Mouse (Mus musculus): Measurements from ENCODE around the gene Frat1. TPM values are rescaled to one million over a fixed set of nuclear protein-coding genes. Genes with fewer than 3 reads are reported as not detected.
"Not testable (repeated sequence)": the region's sequence is repeated elsewhere in the genome, so short reads cannot be mapped to it uniquely, and the experiment has no call there.

Frat1 gene
- polyA plus RNA-seq, 1 experiment from 2014 or later: 12.2 TPM

GRCm38 (mm10) chr19:41847091-41847581 lies 17.4 kb downstream of the Frat1 start:
- no peaks in the 10 kb centered on the region for H3K9me3 ChIP-seq (ENCODE audit: control insufficient read depth, low read length)
- no peaks in the 10 kb centered on the region for H3K27me3 ChIP-seq (replicated peaks; ENCODE audit: control insufficient read depth, insufficient read depth, low read length)
- peak overlapping the region; percentile 93 for H3K4me2 ChIP-seq (ENCODE audit: low read depth, low read length)
- peak; percentile 12 for ATAC-seq
- H3K4me3 ChIP-seq (ENCODE audit: low read length): peak overlapping the region; percentile 89
- H3K36me3 ChIP-seq (ENCODE audit: control insufficient read depth, insufficient read depth, low read length): no peaks in the 10 kb centered on the region
- peak overlapping the region; percentile 82 for H3K9ac ChIP-seq (ENCODE audit: low read depth, low read length)
- H3K27ac ChIP-seq (ENCODE audit: low read length): peak overlapping the region; percentile 94
- peaks cover 7% of the 10 kb centered on the region; the same call in 1 of the 2 replicates for H3K4me1 ChIP-seq (ENCODE audit: control insufficient read depth, insufficient read depth, low read length)
- 0% methylated on average over 54 of the region's 64 CpGs for WGBS

GRCm38 (mm10) chr19:41847614-41847991 lies 17.8 kb downstream of the Frat1 start:
- not testable (repeated sequence) for H3K27me3 ChIP-seq (replicated peaks; ENCODE audit: control insufficient read depth, insufficient read depth, low read length); H3K9me3 ChIP-seq (ENCODE audit: control insufficient read depth, low read length); H3K36me3 ChIP-seq (ENCODE audit: control insufficient read depth, insufficient read depth, low read length); H3K4me1 ChIP-seq (ENCODE audit: control insufficient read depth, insufficient read depth, low read length)
- H3K4me3 ChIP-seq (ENCODE audit: low read length): peak overlapping the region; percentile 89
- peak; percentile 53 for ATAC-seq
- peak overlapping the region; percentile 93 for H3K4me2 ChIP-seq (ENCODE audit: low read depth, low read length)
- WGBS: under 1% methylated on average over 48 of the region's 53 CpGs
- H3K9ac ChIP-seq (ENCODE audit: low read depth, low read length): peak overlapping the region; percentile 82
- H3K27ac ChIP-seq (ENCODE audit: low read length): peak overlapping the region; percentile 94

- under 1% methylated on average over 72 of the region's 72 CpGs for WGBS
- ATAC-seq: peak; percentile 96
Measured at GRCm38 (mm10) chr19:41847992-41848851, 18.5 kb downstream of the Frat1 start, which contains the start of gene Frat2. Gene Frat2, minus strand, starts transcription at chr19:41848132.

GRCm38 (mm10) chr19:41850021-41850718 lies 20.4 kb downstream of the Frat1 start:
- Histone ChIP-seq H3K4me2 (ENCODE audit: low read depth, low read length) (no peak overlapping the region), H3K27me3 (replicated peaks; ENCODE audit: control insufficient read depth, insufficient read depth, low read length) (no peaks in the 10 kb centered on the region), H3K9ac (ENCODE audit: low read depth, low read length) (no peak overlapping the region), H3K9me3 (ENCODE audit: control insufficient read depth, low read length) (no peaks in the 10 kb centered on the region), H3K27ac (ENCODE audit: low read length) (no peak overlapping the region), H3K36me3 (ENCODE audit: control insufficient read depth, insufficient read depth, low read length) (no peaks in the 10 kb centered on the region), H3K4me3 (ENCODE audit: low read length) (no peak overlapping the region), H3K4me1 (ENCODE audit: control insufficient read depth, insufficient read depth, low read length) (peaks cover 7% of the 10 kb centered on the region; the same call in 1 of the 2 replicates)
- ATAC-seq: no peak
- WGBS: 45% methylated on average over 6 of the region's 6 CpGs

More at GRCm38 (mm10) chr19:41847992-41848851, 18.5 kb downstream of the Frat1 start, which contains the start of gene Frat2:
- peak within 1 kb of the TSS; percentile 93 for H3K4me2 ChIP-seq (ENCODE audit: low read depth, low read length)
- peak within 1 kb of the TSS; percentile 94 for H3K27ac ChIP-seq (ENCODE audit: low read length)
- peak within 1 kb of the TSS; percentile 89 for H3K4me3 ChIP-seq (ENCODE audit: low read length)
- peak within 1 kb of the TSS; percentile 82 for H3K9ac ChIP-seq (ENCODE audit: low read depth, low read length)
- peaks cover 7% of the 10 kb centered on the region; the same call in 1 of the 2 replicates for H3K4me1 ChIP-seq (ENCODE audit: control insufficient read depth, insufficient read depth, low read length)
- H3K9me3 ChIP-seq (ENCODE audit: control insufficient read depth, low read length): no peaks in the 10 kb centered on the region
- no peaks in the 10 kb centered on the region for H3K36me3 ChIP-seq (ENCODE audit: control insufficient read depth, insufficient read depth, low read length)
- no peaks in the 10 kb centered on the region for H3K27me3 ChIP-seq (replicated peaks; ENCODE audit: control insufficient read depth, insufficient read depth, low read length)

- Histone ChIP-seq H3K4me2 (ENCODE audit: low read depth, low read length) (no peak overlapping the region), H3K9me3 (ENCODE audit: control insufficient read depth, low read length) (no peaks in the 10 kb centered on the region), H3K4me3 (ENCODE audit: low read length) (no peak overlapping the region), H3K4me1 (ENCODE audit: control insufficient read depth, insufficient read depth, low read length) (peaks cover 7% of the 10 kb centered on the region; the same call in 1 of the 2 replicates), H3K27ac (ENCODE audit: low read length) (no peak overlapping the region), H3K9ac (ENCODE audit: low read depth, low read length) (no peak overlapping the region), H3K27me3 (replicated peaks; ENCODE audit: control insufficient read depth, insufficient read depth, low read length) (no peaks in the 10 kb centered on the region), H3K36me3 (ENCODE audit: control insufficient read depth, insufficient read depth, low read length) (no peaks in the 10 kb centered on the region)
- WGBS: 43% methylated on average over 14 of the region's 14 CpGs
- no peak for ATAC-seq
Measured at GRCm38 (mm10) chr19:41850719-41851543, 21.2 kb downstream of the Frat1 start.

- Histone ChIP-seq H3K27ac (ENCODE audit: low read length) (no peak overlapping the region), H3K4me2 (ENCODE audit: low read depth, low read length) (no peak overlapping the region), H3K4me3 (ENCODE audit: low read length) (no peak overlapping the region), H3K36me3 (ENCODE audit: control insufficient read depth, insufficient read depth, low read length) (no peaks in the 10 kb centered on the region), H3K27me3 (replicated peaks; ENCODE audit: control insufficient read depth, insufficient read depth, low read length) (no peaks in the 10 kb centered on the region), H3K4me1 (ENCODE audit: control insufficient read depth, insufficient read depth, low read length) (peaks cover 3% of the 10 kb centered on the region; the same call in 1 of the 2 replicates), H3K9ac (ENCODE audit: low read depth, low read length) (no peak overlapping the region), H3K9me3 (ENCODE audit: control insufficient read depth, low read length) (no peaks in the 10 kb centered on the region)
- 81% methylated on average over 4 of the region's 4 CpGs for WGBS
- no peak for ATAC-seq
Measured at GRCm38 (mm10) chr19:41852423-41852822, 22.7 kb downstream of the Frat1 start.

GRCm38 (mm10) chr19:41857086-41857762 lies 27.5 kb downstream of the Frat1 start:
- Histone ChIP-seq H3K9ac (ENCODE audit: low read depth, low read length) (no peak overlapping the region), H3K27me3 (replicated peaks; ENCODE audit: control insufficient read depth, insufficient read depth, low read length) (no peaks in the 10 kb centered on the region), H3K27ac (ENCODE audit: low read length) (peak overlapping the region; percentile 96), H3K4me3 (ENCODE audit: low read length) (no peak overlapping the region), H3K4me2 (ENCODE audit: low read depth, low read length) (peak overlapping the region; percentile 24), H3K36me3 (ENCODE audit: control insufficient read depth, insufficient read depth, low read length) (no peaks in the 10 kb centered on the region), H3K9me3 (ENCODE audit: control insufficient read depth, low read length) (no peaks in the 10 kb centered on the region), H3K4me1 (ENCODE audit: control insufficient read depth, insufficient read depth, low read length) (peaks cover 6% of the 10 kb centered on the region; the same call in 1 of the 2 replicates)
- peak; percentile 90 for ATAC-seq
- 61% methylated on average over 5 of the region's 5 CpGs for WGBS

GRCm38 (mm10) chr19:41857816-41858310 lies 28.1 kb downstream of the Frat1 start:
- Histone ChIP-seq H3K27ac (ENCODE audit: low read length) (peak overlapping the region; percentile 96), H3K9ac (ENCODE audit: low read depth, low read length) (0 out of 2 replicates have a peak overlapping the region, but pooled peaks have one; percentile 0), H3K36me3 (ENCODE audit: control insufficient read depth, insufficient read depth, low read length) (no peaks in the 10 kb centered on the region), H3K4me3 (ENCODE audit: low read length) (no peak overlapping the region), H3K4me1 (ENCODE audit: control insufficient read depth, insufficient read depth, low read length) (peaks cover 6% of the 10 kb centered on the region; the same call in 1 of the 2 replicates), H3K27me3 (replicated peaks; ENCODE audit: control insufficient read depth, insufficient read depth, low read length) (no peaks in the 10 kb centered on the region), H3K9me3 (ENCODE audit: control insufficient read depth, low read length) (no peaks in the 10 kb centered on the region), H3K4me2 (ENCODE audit: low read depth, low read length) (peak overlapping the region; percentile 0)
- ATAC-seq: peak; percentile 45
- 50% methylated on average over 3 of the region's 3 CpGs for WGBS
